In genomic region chr8:13678182-13678581, GRCm38 (mm10) we compare ENCODE assay signal across 8 mouse cellular contexts. TPM values are rescaled to one million over a fixed set of nuclear protein-coding genes. Genes with fewer than 3 reads are reported as not detected.
DNase-seq lines count a peak whose midpoint lies in the region; ATAC-seq and TF ChIP-seq lines count a peak whose summit lies in the region.

No protein-coding gene starts in this region.

- ATAC-seq in heart, embryonic 15.5 days (replicated peaks; ENCODE audit: insufficient number of reproducible peaks, insufficient read depth, low FRiP score, low read depth), result no peak
- no peak for ATAC-seq in hindbrain, postnatal 0 days
- 0 out of 2 replicates have a peak, but pooled peaks have one; percentile 10 for ATAC-seq in monocyte, adult 5-6 weeks (replicated peaks; ENCODE audit: insufficient number of reproducible peaks, low FRiP score, low TSS enrichment, poor library complexity, severe bottlenecking)
- ATAC-seq in inflammation-experienced regulatory T-cells, adult 6 months, result no peak

- WGBS in heart, embryonic 15.5 days, result 29% methylated on average over 8 of the region's 8 CpGs
- 45% methylated on average over 8 of the region's 8 CpGs for WGBS in hindbrain, postnatal 0 days

- peaks cover 37% of the 10 kb centered on the region for H3K4me1 ChIP-seq in heart, embryonic 15.5 days (replicated peaks)
- peaks cover 16% of the 10 kb centered on the region for H3K4me1 ChIP-seq in brown adipose tissue, adult 24 weeks (ENCODE audit: control insufficient read depth, insufficient read depth, insufficient read length, low read length)
- peaks cover 23% of the 10 kb centered on the region for H3K4me1 ChIP-seq in hindbrain, postnatal 0 days (ENCODE audit: insufficient read depth, low read length)

- H3K4me3 ChIP-seq in heart, embryonic 15.5 days, result peak overlapping the region; percentile 89
- H3K4me3 ChIP-seq in brown adipose tissue, adult 24 weeks (ENCODE audit: insufficient read depth, low read depth, low read length), result peak overlapping the region; percentile 52
- H3K4me3 ChIP-seq in hindbrain, postnatal 0 days (ENCODE audit: low read length), result peak overlapping the region; percentile 89

- H3K4me2 ChIP-seq in heart, embryonic 15.5 days, result peak overlapping the region; percentile 94
- peak overlapping the region; percentile 83 for H3K4me2 ChIP-seq in hindbrain, postnatal 0 days (ENCODE audit: low read depth, low read length)

- H3K36me3 ChIP-seq in heart, embryonic 15.5 days, result no peaks in the 10 kb centered on the region
- no peaks in the 10 kb centered on the region for H3K36me3 ChIP-seq in hindbrain, postnatal 0 days (ENCODE audit: insufficient read depth, low read length)

- TF ChIP-seq CTCF in hindbrain, postnatal 0 days (IDR thresholded peaks at IDR 0.05; ENCODE audit: low read depth), result no peak

- no peak overlapping the region for H3K27ac ChIP-seq in heart, embryonic 15.5 days
- H3K27ac ChIP-seq in brown adipose tissue, adult 24 weeks (replicated peaks; ENCODE audit: low read depth, low read length), result no peak overlapping the region
- no peak overlapping the region for H3K27ac ChIP-seq in hindbrain, postnatal 0 days

- DNase-seq in heart, postnatal 36 days, result no peak
- no peak for DNase-seq in hindbrain, postnatal 0 days (ENCODE audit: low spot score)
- DNase-seq in left cerebral cortex, postnatal 10 days (ENCODE audit: extremely low spot score in 1 of 2, low spot score in 2 of 2), result no peak
- DNase-seq in urinary bladder, postnatal 4 days (ENCODE audit: low spot score in 2 of 2), result no peak

- intact Hi-C loops in heart, postnatal 36 days (cut with DNase I), result no loop called here
- intact Hi-C loops in left cerebral cortex, postnatal 10 days (cut with DNase I), result loop anchor here (5.0 kb wide), 2 partner anchors 76 to 126 kb away; no protein-coding TSS in a partner anchor

- no peaks in the 10 kb centered on the region for H3K27me3 ChIP-seq in heart, embryonic 15.5 days
- no peaks in the 10 kb centered on the region for H3K27me3 ChIP-seq in hindbrain, postnatal 0 days (ENCODE audit: insufficient read depth, low read length)

- peak overlapping the region; percentile 44 for H3K9ac ChIP-seq in heart, embryonic 15.5 days
- H3K9ac ChIP-seq in hindbrain, postnatal 0 days (replicated peaks; ENCODE audit: low read length), result 0 out of 2 replicates have a peak overlapping the region, but pooled peaks have one; percentile 80

- H3K9me3 ChIP-seq in heart, embryonic 15.5 days (replicated peaks), result no peaks in the 10 kb centered on the region
- no peaks in the 10 kb centered on the region for H3K9me3 ChIP-seq in hindbrain, postnatal 0 days (ENCODE audit: low read length)

RNA-seq across cellular contexts. Expression of gene Rasa3, which starts 0.8 kb away (rescaled TPM):
- 19.0 and 28.5 TPM in 2 replicates for polyA plus RNA-seq in heart, embryonic 15.5 days (2015; fragmentation: Nextera tagmentation; extraction: Ambion mirVana)
- total RNA-seq in heart, postnatal 36 days (2021), result 10 to 100 TPM; 18.0 to 21.1 TPM
- 9.7 and 13.9 TPM in 2 replicates for polyA plus RNA-seq in brown adipose tissue, adult 24 weeks (2012; ENCODE audit: insufficient read depth, insufficient read length, missing spikeins)
- total RNA-seq in hindbrain, postnatal 0 days (2014; rRNA removed), result 84.7 and 85.2 TPM in 2 replicates
- 29.4 and 33.5 TPM in 2 replicates for polyA plus RNA-seq in hindbrain, postnatal 0 days (2015; fragmentation: Nextera tagmentation; extraction: Ambion mirVana)
- 276 to 375 TPM (median 323 TPM) in 3 replicates for total RNA-seq in monocyte, adult 5-6 weeks (2017)
- 10 to 100 TPM; 55.6 to 56.9 TPM for total RNA-seq in left cerebral cortex, postnatal 10 days (2021)
- polyA plus RNA-seq in inflammation-experienced regulatory T-cells, adult 6 months (2017; shearing (Covaris generic)), result 100 to 1,000 TPM in 1 of 3 experiments, 10 to 100 TPM in 2; 96.4 to 121 (median 96.5) TPM

RNA-seq across cellular contexts. Expression of gene Cfap97d2, which starts 27.5 kb away (rescaled TPM):
- not detected in 2 replicates for polyA plus RNA-seq in heart, embryonic 15.5 days (2015; fragmentation: Nextera tagmentation; extraction: Ambion mirVana)
- total RNA-seq in heart, postnatal 36 days (2021), result not detected
- polyA plus RNA-seq in brown adipose tissue, adult 24 weeks (2012; ENCODE audit: insufficient read depth, insufficient read length, missing spikeins), result not detected in 2 replicates
- 0.54 and 0.84 TPM in 2 replicates for total RNA-seq in hindbrain, postnatal 0 days (2014; rRNA removed)
- polyA plus RNA-seq in hindbrain, postnatal 0 days (2015; fragmentation: Nextera tagmentation; extraction: Ambion mirVana), result 1.8 TPM in 2 replicates
- 2.5 TPM in 1 of 3 replicates, not detected in the others for total RNA-seq in monocyte, adult 5-6 weeks (2017)
- total RNA-seq in left cerebral cortex, postnatal 10 days (2021), result 1 to 10 TPM in 1 of 2 experiments, under 1 TPM in 1; 0.75 to 1.5 TPM
- polyA plus RNA-seq in inflammation-experienced regulatory T-cells, adult 6 months (2017; shearing (Covaris generic)), result not detected
